ENCODE assay signal across 8 mouse cellular contexts in genomic region chr1:69242289-69242909, GRCm38 (mm10).
DNase-seq lines count a peak whose midpoint lies in the region; ATAC-seq and TF ChIP-seq lines count a peak whose summit lies in the region.

No protein-coding gene starts in this region.

- peak overlapping the region; percentile 49; the same call in 1 of the 2 replicates for H3K4me3 ChIP-seq in layer of hippocampus, adult 2 months
- H3K4me3 ChIP-seq in forebrain, embryonic 12.5 days (replicated peaks) = peak overlapping the region; percentile 36
- H3K4me3 ChIP-seq in intestine, postnatal 0 days (ENCODE audit: low read depth, low read length) = peak overlapping the region; percentile 20; the same call in 1 of the 2 replicates
- H3K4me3 ChIP-seq in neural tube, embryonic 13.5 days = no peak overlapping the region; the same call in 1 of the 2 replicates

- H3K9me3 ChIP-seq in forebrain, embryonic 12.5 days = peaks cover 2% of the 10 kb centered on the region; the same call in 1 of the 2 replicates
- H3K9me3 ChIP-seq in intestine, postnatal 0 days (ENCODE audit: control insufficient read depth) = no peaks in the 10 kb centered on the region
- H3K9me3 ChIP-seq in neural tube, embryonic 13.5 days = no peaks in the 10 kb centered on the region

- H3K27ac ChIP-seq in layer of hippocampus, adult 2 months = no peak overlapping the region; the same call in 1 of the 2 replicates
- no peak overlapping the region for H3K27ac ChIP-seq in forebrain, embryonic 12.5 days
- H3K27ac ChIP-seq in intestine, postnatal 0 days (ENCODE audit: low read depth, low read length) = no peak overlapping the region
- no peak overlapping the region; the same call in 1 of the 2 replicates for H3K27ac ChIP-seq in neural tube, embryonic 13.5 days (replicated peaks)

- H3K4me2 ChIP-seq in forebrain, embryonic 12.5 days = peak overlapping the region; percentile 65
- H3K4me2 ChIP-seq in intestine, postnatal 0 days (replicated peaks; ENCODE audit: low read depth) = peak overlapping the region; percentile 62; the same call in 1 of the 2 replicates
- peak overlapping the region; percentile 58 for H3K4me2 ChIP-seq in neural tube, embryonic 13.5 days

- no peaks in the 10 kb centered on the region for H3K27me3 ChIP-seq in forebrain, embryonic 12.5 days
- no peaks in the 10 kb centered on the region for H3K27me3 ChIP-seq in intestine, postnatal 0 days (replicated peaks; ENCODE audit: control insufficient read depth, insufficient read depth, low read length)
- H3K27me3 ChIP-seq in neural tube, embryonic 13.5 days = no peaks in the 10 kb centered on the region

- no peak for DNase-seq in layer of hippocampus, adult 2 months (ENCODE audit: low spot score in 2 of 2)
- DNase-seq in layer of hippocampus, adult 18-20 months (ENCODE audit: low spot score in 2 of 2) = no peak
- DNase-seq in Muller cell, postnatal 12 days (ENCODE audit: inconsistent ontology term) = no peak
- no peak for DNase-seq in MN1 (ENCODE audit: low spot score)
- no peak for DNase-seq in adrenal gland, postnatal 10 days

- WGBS in forebrain, embryonic 12.5 days = 89% methylated on average over 3 of the region's 3 CpGs
- WGBS in intestine, postnatal 0 days = 75% methylated on average over 3 of the region's 3 CpGs
- 84% methylated on average over 3 of the region's 3 CpGs for WGBS in neural tube, embryonic 13.5 days

- ATAC-seq in forebrain, embryonic 12.5 days (ENCODE audit: low FRiP score) = peak; percentile 41
- ATAC-seq in intestine, postnatal 0 days = no peak
- no peak for ATAC-seq in neural tube, embryonic 13.5 days (ENCODE audit: low read depth)

- TF ChIP-seq CTCF in layer of hippocampus, adult 2 months (conservative IDR thresholded peaks at IDR 0.05) = no peak
- TF ChIP-seq CTCF in intestine, postnatal 0 days (IDR thresholded peaks at IDR 0.05; ENCODE audit: low read depth) = no peak

- H3K9ac ChIP-seq in forebrain, embryonic 12.5 days = 0 out of 2 replicates have a peak overlapping the region, but pooled peaks have one; percentile 12
- H3K9ac ChIP-seq in intestine, postnatal 0 days (ENCODE audit: low read depth, low read length) = no peak overlapping the region
- H3K9ac ChIP-seq in neural tube, embryonic 13.5 days = peak overlapping the region; percentile 60

- no peaks in the 10 kb centered on the region for H3K36me3 ChIP-seq in forebrain, embryonic 12.5 days (replicated peaks)
- no peaks in the 10 kb centered on the region for H3K36me3 ChIP-seq in intestine, postnatal 0 days (ENCODE audit: control insufficient read depth, insufficient read depth)
- no peaks in the 10 kb centered on the region for H3K36me3 ChIP-seq in neural tube, embryonic 13.5 days

- H3K4me1 ChIP-seq in forebrain, embryonic 12.5 days = no peaks in the 10 kb centered on the region
- no peaks in the 10 kb centered on the region for H3K4me1 ChIP-seq in intestine, postnatal 0 days (replicated peaks; ENCODE audit: control insufficient read depth, insufficient read depth, low read length)
- no peaks in the 10 kb centered on the region for H3K4me1 ChIP-seq in neural tube, embryonic 13.5 days (replicated peaks)
